Mouse (Mus musculus) lung, adult 2 months (tissue): ENCODE data around the gene Il11ra1.

ENCODE experiments used
- CTCF ChIP-seq: fragments of 200-500 bp; IDR thresholded peaks from 2 replicates; pipeline ENCODE4 v1.5.1; 2011; ENCODE audit warnings: mild to moderate bottlenecking, low read length, control low read depth; ENCODE audit not compliant: insufficient read depth
- POLR2A ChIP-seq: fragments of 200-500 bp; IDR thresholded peaks from 2 replicates; pipeline ENCODE4 v1.6.1; 2011; ENCODE audit warnings: low read depth, mild to moderate bottlenecking, control low read depth, low read length, borderline replicate concordance; ENCODE audit errors: extremely low read depth

GRCm38 (mm10) chr4:41754797-41755337 lies 55.1 kb downstream of the Il11ra1 start, which contains the start of gene Galt:
- TF ChIP-seq CTCF (no peak), POLR2A (no peak)
